Mouse (Mus musculus) thymus, adult 18-20 months (tissue): ENCODE measurements around the gene Abhd6.
"Not testable (repeated sequence)": the region's sequence is repeated elsewhere in the genome, so short reads cannot be mapped to it uniquely, and the experiment has no call there.

Source experiments
- DNase-seq, 2 experiments: peaks; one replicate each; pipeline ENCODE4 v3.0.0; 2022; ENCODE audit warnings: mixed read lengths in 2 of 2

The Abhd6 gene

GRCm38 (mm10) chr14:8000247-8000646 is 2.5 kb upstream of the Abhd6 start:
- DNase-seq, result no peak

DNA sequence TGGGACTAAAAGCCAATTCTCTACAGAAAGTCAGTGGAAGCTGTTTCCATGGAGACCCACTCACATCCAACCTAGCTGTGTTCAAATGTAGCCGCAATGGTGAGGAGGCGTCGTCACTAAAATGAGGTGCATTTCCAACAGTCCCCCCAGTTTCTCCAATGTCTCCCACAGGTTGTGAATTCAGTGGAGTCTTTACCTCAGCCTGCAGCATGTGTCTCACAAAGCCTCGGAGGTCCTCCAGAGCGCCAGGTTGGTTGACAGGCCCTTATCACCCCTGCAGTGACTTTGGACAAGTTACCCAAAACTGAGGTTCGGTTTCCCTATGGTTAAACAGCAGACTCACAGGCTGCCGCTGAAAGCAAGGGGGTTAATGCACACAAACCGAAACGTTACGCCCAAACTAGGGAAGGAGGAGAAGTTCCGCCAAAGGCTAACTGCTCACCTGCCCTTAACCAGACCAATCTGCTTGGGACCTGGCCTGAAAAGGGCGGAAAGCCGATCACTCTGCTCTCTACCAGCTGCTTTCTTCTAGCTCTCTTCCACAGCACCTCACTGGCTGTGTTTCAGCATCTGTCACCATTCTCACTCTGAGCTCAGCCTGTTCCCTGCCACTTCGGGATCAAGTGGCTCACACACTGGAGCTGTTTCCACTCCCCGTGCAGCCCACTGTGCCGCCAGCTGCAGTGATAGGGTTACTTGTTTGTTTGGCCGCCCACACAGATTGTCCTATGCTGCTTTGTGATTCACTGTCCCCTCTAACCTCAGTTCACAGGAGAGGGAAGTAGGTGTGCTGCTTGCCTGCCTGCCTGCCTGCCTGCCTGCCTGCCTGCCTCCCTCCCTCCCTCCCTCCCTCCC is 1.6 kb upstream of the Abhd6 start:
- no peak for DNase-seq

GRCm38 (mm10) chr14:8003093-8003670 is 480 bp downstream of the Abhd6 start:
- DNase-seq, result no peak

- DNase-seq, result no peak
Observed at GRCm38 (mm10) chr14:8003727-8004670, 1.3 kb downstream of the Abhd6 start.

DNA sequence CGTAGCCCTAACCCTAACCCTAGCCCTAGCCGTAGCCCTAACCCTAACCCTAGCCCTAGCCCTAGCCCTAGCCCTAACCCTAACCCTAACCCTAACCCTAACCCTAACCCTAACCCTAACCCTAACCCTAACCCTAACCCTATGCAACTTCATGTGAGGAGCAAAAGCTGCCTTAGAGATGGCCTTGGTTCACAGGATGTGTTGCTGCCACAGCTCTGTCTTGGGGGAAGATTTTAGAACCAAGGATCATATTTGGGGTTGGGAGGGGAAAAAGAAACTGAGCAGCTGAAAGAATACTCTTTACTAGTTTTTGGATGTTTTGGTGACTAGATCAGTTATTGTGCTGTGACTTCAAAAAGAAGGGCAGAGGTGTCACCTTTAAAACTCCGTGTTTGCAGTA is 3.4 kb downstream of the Abhd6 start:
- DNase-seq, result not testable (repeated sequence)

DNA sequence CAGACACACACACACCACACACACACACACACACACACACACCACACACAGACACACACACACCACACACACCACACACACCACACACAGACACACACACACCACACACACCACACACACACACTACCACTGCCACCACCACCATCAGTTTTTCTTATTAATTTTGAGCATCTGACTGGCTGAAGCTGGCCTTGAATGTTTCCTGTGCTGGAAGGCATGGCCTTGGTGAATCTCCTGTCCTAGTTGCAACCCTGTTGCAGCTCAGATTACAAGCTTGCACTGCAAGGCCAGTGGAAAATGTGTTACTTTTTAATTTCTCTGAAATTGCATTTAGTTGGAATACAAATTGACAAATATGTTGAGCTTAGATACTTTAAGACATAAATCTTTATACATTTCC is 4.4 kb downstream of the Abhd6 start:
- DNase-seq, result no peak

DNA sequence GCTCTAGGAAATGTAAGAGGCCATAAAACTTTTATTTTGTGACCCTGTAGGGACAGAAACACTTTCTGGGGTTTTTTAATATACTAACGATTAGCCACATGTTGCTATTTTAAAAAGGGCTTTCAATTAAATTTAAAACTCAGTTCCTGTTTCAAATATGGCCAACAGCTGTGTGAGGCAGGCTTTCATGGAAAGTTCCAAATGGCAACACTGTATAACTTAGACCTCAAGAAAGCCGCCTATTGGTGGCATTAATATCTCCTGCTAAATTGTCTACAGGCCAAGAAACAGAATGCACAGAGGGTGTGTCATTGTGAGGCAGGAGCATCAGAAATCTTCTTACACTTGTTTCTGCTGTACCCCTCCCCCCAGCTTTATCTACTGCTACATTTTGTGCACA is 4.8 kb downstream of the Abhd6 start:
- no peak for DNase-seq

DNA sequence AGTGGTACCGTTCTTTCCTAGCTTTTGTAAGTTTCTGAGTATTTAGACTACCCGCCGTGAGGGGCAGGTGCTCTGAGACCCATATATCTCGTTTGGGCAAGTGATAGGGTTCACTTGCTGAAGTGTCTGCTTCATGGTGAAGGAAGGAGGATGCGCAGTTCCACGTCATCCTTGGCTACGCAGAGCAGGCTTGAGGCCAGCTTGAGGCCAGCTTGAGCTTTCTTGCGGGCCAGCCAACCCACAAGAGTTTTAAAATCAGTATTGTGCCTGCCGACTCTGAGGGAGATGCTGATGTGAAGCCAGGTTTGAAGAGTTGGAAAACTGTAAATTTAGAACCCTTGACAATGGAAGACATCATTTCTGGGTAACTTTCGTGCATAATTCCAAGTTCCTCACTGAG is 5.2 kb downstream of the Abhd6 start:
- no peak for DNase-seq

DNA sequence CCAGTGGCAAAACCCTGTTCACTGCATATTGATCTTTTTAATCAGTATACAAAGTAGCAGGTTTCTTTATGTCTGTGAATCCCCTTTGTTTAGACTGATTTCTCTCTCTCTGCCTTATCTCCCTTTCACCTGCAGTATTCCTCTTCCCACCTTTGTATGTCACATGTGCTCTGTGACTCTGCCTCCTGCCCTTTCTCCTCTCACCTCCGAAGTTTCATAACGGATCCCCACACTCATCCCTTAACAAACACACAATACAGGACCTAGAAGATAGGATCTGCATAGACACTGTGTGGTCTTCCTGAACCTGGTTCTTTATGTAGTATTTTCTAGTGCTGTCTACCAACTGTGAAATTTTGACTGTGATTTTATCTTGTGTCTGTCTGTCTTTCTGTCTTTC is 8.6 kb downstream of the Abhd6 start:
- no peak for DNase-seq

DNA sequence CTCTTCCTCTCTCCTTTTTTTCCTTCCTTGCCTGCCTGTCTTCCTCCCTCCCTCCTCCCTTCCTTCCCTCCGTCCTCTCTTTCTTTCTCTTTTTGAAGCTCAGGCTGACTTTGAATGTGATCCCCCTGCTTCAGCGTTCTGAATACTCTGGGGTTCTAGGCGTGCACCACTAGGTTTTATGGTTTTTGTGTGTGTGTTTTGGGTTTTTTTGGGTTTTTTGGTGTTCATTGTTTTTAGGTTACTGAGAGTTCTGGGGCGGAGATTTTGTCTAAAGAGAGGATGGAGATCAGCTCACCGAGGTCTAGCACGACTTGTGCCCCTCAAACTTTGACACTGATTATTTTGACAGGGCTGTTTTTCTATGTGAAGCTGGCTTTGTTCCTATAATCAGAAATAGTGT is 9.2 kb downstream of the Abhd6 start:
- no peak for DNase-seq

DNA sequence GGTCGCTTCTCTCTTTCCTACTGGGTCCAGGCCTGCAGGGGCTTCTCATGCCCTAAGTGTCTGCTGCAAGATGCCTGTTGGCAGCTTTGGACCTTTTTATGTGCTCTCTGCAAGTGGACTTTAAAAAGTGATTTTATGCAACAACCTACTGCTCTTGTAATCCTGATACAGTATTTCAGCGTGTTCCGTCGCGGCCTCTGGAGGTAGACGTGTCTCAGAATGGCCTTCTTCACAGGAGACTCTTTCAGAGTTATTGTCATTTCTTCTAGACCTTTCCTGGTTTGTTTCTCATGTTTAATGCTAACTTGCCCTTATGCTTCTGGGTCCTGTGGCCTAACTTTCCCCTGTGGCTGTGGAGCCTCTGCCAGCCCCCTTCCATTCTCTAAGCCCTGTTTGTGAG is 13.1 kb downstream of the Abhd6 start:
- DNase-seq, result no peak

GRCm38 (mm10) chr14:8016276-8016675 is 13.6 kb downstream of the Abhd6 start:
- DNase-seq, result no peak

DNA sequence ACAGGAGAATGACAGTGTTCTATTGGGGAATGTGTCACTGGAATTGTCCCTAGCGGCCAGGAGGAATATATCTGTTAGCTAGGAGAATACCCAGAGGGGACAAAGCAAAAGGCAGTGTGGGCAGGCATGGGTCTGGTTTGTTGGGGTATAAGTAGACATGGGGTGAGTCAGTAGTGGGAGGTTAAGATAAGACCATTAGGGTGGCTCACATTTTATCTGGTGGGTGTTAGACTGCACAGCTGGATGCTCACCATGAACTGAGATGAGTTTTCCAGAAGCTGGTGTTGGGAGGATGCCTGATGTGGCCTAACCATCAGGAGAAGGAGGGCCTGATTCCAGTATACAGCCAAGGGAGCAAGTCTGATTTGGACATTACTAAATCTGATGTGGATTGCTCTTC is 14.2 kb downstream of the Abhd6 start:
- no peak for DNase-seq

GRCm38 (mm10) chr14:8020011-8020410 is 17.3 kb downstream of the Abhd6 start:
- DNase-seq, result no peak

- DNase-seq, result no peak
Observed at GRCm38 (mm10) chr14:8020546-8020945, 17.8 kb downstream of the Abhd6 start.

GRCm38 (mm10) chr14:8024469-8024868 is 21.8 kb downstream of the Abhd6 start:
- DNase-seq, result no peak

- DNase-seq, result no peak
Observed at GRCm38 (mm10) chr14:8024936-8025335, 22.2 kb downstream of the Abhd6 start.

- no peak for DNase-seq
Observed at GRCm38 (mm10) chr14:8026769-8027531, 24.2 kb downstream of the Abhd6 start.

- no peak for DNase-seq
Observed at GRCm38 (mm10) chr14:8028086-8028485, 25.4 kb downstream of the Abhd6 start.

GRCm38 (mm10) chr14:8029752-8030151 is 27.1 kb downstream of the Abhd6 start:
- no peak for DNase-seq

- DNase-seq, result no peak
Observed at GRCm38 (mm10) chr14:8030535-8030934, 27.8 kb downstream of the Abhd6 start.

DNA sequence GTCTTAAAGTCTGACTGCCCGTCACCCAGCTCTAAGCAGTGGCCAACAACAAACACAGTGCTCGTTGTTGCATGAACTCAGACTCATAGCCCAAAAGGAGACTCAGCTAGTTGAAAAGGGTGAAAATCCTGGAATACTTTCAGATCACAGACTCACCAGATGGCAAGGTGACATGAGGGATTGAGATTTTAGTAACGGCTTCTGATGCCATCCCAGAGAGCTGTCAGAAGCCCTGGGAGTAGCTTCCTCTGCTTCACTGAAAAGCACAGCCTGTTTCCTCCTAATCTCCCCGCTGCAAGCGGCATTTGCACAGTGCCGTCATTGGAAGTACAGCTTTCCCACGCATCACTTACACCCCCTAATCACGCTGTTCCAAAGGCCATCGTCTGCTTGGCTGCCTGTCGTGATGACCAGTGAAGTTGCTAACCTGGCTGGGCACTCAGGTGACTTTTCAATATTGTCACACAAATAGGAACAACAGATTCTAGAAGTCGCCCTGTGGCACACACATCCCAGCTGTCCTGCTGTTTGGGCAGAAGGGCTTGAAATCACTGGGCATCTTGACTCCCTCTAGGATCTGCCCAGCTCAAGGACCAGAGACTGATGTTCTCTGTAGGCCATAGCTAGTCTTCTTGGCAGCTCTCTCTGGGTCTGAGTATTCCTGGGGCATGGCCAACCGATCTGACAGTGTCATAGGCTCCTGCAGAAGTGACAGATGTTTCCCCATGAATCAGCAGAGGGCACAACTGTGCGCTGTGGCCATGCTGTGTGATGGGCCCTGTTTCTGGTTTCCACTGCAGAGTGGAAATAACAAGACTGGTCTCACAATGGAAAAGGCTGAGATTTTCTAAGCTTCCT is 29.6 kb downstream of the Abhd6 start:
- DNase-seq, result no peak
